Mouse (Mus musculus) ZHBTc4 (cell line): ENCODE results near the gene Tbc1d19.
A peak's percentile ranks its signal among the peaks of the same experiment; 100 is the strongest.

Experiments used
- DNase-seq: peaks from one replicate; pipeline ENCODE4 v3.0.0-alpha.2; 2011; ENCODE audit warnings: low read depth, low spot score

Tbc1d19 gene

DNA sequence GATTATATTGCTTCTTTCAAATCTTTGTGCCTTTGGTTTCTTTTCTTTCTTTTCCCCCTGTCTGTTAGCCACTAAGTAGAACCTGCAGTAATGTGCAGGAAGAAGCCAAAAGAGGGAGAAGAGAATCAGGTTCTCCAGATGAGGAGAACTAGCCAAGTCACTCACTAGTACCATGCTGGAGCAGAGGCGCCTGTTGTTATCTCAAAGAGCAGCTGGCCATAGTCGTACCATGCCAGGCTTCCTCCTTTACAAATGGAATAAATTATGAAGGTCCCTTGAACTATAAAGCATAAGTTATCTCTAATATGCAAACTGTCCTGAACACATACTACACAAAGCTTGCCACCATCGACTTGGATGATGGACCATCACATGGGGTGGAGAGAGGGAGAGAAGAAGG is 99.8 kb downstream of the Tbc1d19 start:
- no peak for DNase-seq

DNA sequence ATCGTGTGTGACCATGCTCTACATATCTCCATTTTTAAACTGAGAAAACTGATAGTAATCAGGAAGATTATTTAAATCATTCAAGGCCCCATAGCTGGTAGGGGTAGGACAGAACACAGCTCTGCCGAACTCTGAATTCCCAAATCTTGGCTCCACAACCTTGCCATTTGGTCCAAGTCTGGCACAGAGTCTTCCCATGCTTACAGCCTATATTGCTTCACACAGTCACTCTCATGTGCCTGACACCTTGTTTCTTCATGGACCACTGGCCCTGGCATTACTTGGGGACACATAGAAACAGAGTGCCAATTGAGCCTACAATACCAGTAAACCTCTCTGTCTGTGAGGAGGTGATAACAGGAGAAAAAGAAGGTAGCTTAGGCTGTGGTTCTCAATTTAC is 111.0 kb downstream of the Tbc1d19 start:
- no peak for DNase-seq

DNA sequence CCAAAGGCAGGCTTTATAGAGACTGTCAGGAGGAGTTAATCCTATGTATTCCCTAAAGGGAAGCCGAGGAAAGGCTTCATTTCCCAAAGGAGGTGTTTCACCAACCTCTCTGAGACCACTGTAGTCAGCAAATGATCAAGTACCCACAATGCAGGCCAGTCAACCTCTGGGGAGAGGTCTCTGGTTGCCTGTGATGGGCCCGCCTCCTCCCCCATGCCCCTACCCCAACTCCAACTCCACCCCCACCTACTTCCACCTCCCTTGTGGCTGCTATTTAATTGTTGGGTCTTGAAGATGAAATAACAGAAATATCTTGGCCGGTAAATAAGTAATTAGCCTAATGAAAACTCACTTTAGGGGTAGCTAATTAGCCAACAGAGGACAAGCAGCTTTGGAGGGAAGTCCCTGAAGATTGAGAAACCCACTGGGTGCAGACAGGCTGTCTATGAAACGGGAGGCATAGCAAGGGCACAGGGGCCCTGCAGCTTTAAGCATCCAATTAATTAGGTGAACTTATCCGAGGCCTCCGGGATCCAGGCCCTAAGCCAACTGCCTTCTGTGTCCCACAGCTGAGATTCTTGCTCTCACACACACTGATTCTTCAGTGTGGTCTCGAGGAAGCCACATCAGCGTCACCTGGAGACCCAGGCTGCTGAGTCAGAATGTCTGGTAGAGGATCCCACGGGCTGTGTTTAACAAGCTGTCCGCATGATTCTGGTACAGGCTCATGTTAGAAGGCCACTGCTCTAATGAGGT is 112.9 kb downstream of the Tbc1d19 start:
- no peak for DNase-seq

DNA sequence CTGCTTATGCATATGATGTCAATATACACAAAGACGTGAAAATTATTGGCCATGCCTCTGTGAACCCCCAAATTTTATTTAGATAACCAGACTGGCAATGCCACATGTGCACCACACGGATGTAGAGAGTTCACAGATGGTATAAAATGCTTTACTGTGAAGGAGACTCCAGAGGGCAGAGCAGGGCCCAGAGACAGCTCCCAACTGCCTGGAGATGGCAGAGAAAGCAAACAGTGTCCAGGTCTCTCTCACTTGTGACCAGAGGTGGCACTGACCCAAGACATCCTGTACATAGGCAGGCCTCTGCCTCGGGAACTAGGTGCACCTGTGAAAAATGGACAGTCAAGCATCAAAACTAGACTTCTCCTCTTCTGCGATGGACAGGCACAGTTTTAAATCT is 114.6 kb downstream of the Tbc1d19 start:
- no peak for DNase-seq

DNA sequence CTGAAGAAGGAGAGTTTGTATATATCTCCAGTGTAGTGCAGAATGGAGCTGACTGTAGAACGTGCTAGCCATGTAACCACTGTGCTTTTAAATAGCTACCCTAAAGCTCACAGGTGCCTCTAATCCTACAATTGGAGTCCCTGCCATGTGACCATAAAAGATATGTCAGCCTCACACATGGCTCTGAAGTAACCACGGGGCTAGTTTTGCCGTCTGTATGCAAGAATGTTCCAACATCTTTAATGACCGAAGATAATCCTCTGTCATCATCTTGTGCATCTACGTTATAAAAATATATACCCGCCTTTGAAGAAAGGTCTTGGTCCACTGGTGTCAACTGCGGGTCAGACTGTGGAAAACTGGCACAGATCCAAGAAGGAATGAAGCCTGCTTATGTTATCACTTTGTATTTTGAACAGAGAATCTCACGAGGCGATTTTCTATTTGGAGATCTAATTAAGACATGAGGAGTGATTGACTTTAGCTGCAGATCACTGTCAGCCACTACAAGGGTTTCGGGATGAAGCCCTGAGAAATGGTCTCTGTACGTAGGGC is 117.0 kb downstream of the Tbc1d19 start:
- DNase-seq, result no peak

DNA sequence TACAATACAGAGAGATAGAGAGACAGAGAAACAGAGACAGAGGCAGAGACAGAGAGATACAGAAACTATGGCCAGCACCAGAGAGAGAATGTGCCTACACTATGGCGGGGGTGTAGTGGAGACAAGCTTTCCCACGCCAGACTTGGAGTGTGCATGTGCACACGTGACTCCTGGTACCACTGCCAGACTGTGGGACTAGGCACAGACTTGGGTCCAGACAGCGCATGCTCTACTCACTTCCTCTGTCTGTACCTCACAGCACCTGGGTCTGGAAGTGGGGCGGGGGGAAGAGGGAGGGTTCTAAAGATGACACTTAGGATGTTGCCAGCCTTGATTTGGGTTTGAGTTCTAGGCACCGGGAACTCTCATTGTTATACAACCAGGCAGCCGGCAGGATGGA is 118.5 kb downstream of the Tbc1d19 start:
- DNase-seq, result no peak

DNA sequence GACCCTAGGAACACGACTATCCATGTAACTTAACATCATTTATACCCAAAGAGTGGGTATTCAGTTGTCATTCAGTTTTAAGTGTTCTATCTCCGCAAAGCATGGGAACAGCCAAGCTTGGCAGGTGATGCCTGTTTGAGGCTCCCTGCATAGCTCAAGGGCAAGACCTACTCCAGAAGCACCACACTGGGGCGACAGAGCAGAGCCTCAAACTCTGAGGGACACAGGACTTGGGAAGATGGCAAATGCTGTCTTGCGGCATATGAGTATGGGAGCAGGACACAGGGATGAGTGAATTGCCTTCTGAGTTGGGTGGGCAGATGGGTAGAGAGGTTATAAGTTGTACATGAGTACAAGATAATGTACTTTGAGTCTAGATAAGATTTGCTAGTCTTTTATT is 119.1 kb downstream of the Tbc1d19 start:
- no peak for DNase-seq

DNA sequence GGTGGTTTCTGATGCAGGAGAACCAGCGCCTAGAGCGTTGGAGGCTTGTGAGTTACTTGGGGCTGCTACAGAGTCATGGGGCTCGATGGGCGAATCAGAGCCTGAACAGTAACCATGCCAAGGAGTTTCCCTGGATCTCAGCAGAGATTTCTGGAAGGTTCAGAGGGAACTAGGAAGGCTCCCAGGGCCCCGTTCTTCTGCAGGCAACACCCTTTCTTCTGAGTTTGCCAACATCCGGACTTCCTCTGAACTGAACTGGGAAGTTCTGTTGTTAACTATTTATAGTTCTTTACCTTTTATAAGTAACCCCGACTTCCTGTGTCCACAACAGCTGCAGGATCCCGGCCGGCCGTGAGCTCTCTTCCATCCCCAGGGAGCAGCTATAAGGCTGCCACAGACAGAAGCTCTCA is 119.8 kb downstream of the Tbc1d19 start:
- no peak for DNase-seq

DNA sequence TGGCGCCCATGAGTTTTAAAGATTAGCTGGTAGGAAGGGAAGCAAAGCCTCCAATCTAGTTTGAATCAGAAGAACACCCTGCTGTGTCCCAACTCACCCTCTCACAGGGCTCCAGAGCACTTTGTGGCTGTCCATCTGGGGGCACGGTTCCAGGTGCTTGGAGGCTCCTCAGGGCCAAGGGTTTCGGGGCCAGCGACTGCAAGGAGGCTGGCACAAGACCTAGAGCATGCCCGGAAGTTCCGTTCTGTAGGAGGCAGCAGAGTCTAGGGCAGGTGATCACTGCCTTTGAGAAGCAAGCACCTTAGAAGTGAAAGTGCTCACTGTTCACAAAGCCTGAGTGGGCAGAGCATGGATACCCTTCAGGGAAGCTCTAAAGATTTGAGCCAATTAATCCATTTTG is 120.4 kb downstream of the Tbc1d19 start:
- no peak for DNase-seq

DNA sequence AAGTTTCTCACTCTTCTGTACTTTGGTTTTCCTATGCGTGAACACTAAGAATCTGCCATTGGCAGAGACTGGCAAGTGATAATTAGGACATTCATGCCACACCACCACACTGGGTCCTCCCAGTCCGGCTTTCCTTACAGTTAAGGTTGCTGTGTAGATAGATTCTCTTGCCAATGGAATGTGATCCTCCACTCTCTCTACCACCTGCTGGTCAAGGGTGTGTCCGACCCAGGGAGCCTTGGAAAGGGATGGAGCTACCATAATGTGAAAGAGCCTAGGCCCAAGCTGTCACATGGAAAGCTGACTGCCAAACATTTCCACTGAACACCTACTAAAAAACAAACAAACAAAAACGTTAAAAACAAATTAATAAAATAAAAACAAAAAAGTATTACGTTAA is 121.6 kb downstream of the Tbc1d19 start:
- peak; percentile 30 for DNase-seq

DNA sequence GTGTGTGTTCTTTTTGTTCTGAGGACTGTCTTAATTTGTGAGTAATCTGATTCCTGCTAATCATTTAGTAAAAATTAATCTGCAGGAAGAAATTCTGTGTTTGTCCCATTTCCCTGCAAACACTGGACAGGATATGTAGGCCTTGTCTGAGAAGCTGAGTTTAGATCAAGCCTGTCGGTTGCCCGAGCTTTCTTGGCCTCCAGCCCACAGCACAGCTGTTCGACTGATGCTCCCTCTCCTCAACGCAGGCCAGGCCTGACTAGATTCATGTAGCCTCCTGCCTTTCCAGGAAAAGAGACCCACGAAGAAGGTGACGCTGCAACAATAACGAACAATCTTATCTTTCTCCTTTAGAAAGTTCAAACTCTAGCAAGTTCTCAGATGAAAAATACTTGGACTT is 124.2 kb downstream of the Tbc1d19 start:
- no peak for DNase-seq

DNA sequence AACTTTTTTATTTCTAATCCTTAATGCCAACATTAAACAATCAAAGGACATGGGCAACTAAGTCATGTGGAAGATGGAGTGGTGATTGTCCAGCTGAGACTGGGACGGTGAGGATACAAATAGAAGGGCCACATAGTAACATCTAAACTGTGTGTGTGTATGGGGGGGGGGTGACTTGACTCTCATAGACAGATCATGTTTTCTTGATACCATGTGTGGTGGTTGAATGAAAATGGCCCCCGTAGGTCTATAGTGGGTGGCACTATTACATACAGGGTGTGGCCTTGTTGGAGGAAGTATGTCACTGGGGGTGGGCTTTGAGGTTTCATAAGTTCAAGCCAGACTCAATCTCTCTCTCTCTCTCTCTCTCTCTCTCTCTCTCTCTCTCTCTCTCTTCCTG is 124.6 kb downstream of the Tbc1d19 start:
- DNase-seq, result no peak

DNA sequence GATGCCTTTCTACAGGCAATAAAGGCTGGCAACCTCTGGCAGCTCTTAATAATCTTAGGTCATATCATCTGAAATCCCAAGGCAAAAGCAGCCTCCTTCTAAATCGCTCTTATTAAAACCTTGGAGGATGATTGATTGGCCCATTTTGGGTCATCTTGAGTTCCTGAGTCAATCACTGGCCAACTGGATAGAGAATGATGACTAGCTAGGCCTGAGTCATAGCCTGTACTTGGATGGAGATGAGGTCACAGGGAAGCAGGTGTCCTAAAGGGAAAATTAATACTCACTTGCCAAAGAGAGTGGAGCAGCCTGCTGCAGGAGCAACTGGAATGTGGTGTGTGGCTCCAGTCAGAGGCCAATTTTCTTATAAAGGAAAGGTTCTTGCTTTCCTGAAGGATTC is 125.4 kb downstream of the Tbc1d19 start:
- no peak for DNase-seq

DNA sequence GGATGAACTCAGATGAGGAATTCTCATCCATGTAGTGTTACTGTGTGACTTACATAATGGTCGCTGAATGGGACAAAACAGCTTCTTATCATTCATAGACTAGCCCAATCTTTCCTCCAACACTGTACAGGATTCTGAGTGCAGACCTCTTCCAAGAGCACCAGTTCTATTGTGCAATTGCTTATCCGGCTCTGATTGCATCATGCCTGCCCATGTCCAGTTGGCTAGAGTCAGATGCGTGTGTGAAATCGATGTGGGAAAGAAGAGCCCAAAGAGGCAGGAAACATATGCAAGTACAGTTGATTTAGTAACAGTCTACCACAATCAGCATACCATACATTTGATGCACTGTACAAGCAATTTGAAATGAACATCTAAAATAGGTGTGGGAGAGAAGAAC is 127.8 kb downstream of the Tbc1d19 start:
- no peak for DNase-seq

DNA sequence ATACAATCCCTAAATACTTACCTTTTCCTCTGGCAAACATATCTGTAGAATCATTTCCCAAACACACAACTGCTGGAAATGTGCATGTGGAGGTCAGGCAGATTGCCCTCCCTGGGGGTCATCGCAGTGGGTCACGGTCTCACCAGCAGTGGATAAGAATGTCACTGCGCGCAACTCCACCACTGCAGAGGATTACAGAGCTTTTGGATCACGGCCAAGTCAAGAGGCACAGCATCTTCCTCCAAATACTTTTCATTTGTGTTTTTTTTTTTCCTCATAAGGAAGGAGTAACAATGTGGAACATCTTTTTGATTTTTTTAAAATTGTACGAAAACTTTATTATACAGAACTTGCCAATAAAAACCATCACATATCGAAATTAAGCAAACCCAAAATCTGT is 129.6 kb downstream of the Tbc1d19 start:
- no peak for DNase-seq

DNA sequence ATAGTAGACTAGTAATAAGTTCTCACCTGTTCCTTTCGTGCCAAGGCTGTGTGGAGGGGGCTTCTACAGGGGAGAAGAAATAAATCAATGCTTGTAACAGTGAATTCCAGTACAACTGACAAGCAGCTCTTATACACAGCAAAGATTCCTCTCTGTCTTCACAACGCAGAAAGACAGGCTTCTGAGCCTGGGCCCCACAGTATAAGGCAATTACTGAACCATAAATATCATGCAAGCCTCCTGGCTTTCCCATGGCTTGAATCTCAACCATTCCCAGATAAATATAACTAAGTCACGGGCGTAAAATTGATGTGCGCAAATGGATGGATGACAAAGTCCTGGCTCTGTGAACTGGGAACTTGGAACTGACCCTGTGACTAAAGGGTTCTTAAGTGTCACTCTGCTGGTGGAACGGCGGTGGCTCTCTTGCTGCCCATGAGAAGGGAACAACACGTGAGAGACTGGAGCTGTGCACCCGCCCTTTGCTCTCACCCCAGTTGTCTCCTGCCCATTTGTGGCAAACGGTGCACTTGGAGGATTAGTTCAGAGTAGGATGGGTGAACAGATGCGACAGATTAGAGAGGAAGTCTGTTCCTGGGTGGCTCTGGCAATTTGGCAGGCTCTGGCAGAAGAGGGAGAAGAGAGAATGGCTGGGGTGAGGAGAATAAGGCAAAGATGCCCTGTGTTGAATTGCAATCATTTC is 132.1 kb downstream of the Tbc1d19 start:
- no peak for DNase-seq

DNA sequence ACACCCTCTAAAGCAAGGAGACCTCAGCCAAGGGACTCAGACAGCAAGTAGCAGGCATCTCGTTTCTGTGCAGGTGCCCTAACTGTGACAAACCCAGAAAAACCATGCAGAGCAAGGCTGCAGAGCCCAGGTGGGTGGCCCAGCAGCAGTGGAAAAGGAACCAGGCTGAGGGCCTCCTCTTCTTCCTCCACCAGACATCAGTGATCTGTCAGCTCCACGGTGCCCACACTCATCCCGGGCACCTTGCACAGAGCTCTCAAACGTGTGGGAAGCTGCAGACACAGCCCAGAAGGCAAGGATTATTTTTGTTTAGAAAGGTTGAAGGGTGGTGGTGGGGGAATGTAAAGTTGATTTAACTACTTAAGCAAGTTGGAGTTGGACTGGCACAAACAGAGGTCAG is 132.9 kb downstream of the Tbc1d19 start:
- no peak for DNase-seq

DNA sequence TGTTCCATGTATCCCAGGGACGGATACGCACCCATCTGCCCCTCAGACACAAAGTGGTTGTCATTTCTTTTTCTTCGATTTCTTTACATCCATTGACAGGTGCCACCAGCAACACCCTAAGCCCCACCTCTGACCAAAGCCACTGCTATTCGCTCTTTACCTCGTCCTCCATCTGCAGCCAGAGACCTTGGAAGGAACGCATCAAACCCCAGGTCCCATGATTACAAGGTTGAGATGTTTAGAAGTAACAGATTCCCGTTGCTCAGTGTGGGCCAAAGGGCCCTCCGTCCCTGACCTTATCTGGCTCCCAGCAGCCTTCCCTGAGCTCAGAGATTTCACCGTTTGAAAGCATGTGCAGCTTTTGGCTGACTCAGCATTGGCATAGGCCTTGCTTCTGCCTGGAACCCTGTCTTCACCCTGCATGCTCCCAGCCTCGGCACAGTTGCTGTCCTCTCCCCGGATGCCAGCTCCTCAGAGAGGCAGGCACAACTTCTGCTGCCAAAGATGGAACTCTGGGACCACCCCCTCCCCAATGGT is 134.0 kb downstream of the Tbc1d19 start:
- DNase-seq, result no peak

DNA sequence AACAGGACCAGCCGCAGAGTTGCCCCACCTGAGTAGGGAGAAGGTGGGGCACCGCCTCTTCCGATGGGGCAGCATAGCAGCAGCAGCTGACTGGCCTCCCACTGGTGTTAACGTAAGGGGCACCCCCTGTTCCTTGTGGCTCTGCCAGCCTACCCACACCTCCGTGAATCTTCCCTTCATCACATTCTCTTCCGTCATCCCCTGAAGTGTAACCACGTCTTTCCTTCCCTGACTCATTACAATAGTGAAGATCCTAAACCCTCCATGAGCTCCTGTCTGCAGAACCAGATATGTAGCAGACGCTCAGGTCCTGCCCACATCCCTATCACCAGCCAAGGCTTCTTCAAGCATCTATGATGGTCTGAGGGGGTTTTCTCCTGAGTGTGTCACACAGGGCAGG is 137.3 kb downstream of the Tbc1d19 start:
- no peak for DNase-seq

DNA sequence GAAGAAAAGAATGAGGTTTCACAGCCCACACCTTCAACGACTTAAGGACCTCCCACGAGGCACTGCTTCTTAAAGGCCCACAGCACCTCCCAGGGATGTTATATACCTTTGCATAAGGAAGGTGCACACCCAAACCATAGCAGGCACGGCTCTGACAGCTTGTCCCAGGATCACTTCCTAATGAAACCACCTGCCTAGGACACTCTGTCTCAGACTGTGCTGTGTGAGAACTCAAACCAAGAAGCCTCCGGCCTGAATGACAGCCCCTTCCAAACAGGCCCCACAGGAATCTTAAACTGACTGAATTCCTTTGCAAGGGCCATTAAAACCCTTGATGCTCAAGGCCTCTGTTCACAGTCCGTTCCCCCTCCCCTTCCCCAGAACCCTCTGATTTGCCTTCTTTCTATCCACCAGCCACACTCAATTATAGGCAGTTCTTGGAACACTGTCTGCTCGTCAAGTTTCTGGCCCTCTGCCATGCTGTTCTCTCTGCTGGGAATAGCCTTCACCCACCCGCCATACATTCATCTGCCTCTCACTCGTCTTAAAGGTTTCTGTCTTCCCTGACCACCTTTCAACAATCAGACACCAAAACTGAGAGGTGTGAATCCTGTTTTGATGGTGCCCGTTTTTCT is 138.3 kb downstream of the Tbc1d19 start:
- peak; percentile 13 for DNase-seq

DNA sequence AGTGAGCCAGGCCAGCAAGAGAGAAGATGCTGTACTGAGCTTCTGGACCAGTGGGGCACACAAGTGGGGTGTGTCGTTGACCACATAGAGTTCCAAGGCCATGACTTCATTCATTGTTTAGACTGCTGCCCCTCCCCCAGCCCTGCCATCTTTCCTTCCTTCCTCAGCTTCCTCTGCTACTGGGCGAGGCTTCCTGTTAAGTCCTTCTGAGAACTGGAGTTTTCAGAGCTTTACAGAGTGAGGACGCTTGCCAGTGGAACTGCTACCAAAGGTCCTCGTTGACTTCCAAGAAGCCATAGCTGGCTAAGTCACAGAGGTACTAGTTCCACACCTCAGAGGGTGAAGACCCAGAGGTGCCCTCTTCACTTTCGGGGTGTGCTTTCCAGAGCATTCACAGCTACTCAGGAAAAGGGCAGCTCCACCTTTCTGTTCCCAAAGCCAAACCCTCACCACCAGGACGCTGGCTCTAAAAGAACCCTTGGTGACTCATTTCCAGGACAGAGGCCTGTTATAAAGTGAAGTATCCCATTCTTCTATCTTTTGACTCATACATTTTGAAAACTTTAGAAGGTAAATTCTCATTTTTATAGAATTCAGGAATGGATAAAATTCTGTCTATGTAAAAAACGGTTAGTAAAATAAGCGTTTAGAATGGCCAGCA is 139.3 kb downstream of the Tbc1d19 start:
- peak; percentile 39 for DNase-seq

DNA sequence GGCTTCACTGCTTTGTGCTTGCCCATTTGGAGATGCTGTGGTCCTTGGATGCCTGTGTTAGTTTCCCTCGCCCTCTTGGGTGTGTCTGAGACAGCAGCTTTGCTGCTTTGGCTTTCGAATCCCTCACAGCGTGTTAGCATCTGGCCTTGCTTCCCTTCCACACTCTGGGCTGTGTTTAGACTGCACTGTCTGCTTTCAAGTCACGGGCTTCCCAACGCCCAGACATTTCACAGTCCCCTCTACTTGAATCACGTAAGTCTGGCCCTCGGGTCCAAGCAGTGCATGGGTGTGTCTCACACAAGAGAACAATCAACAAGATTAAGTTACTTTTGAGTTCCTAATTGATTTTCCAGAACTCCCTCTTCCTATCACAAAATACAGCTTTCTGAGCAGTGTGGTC is 140.8 kb downstream of the Tbc1d19 start:
- DNase-seq, result peak; percentile 42
